Mouse (Mus musculus): ENCODE measurements at regions not wholly inside any gene's neighbourhood (a gene's known extent, or its start where the extent isn't known, plus 50 kb on each side); places are given as distances from the start of the nearest gene placed in this dataset.

DNA sequence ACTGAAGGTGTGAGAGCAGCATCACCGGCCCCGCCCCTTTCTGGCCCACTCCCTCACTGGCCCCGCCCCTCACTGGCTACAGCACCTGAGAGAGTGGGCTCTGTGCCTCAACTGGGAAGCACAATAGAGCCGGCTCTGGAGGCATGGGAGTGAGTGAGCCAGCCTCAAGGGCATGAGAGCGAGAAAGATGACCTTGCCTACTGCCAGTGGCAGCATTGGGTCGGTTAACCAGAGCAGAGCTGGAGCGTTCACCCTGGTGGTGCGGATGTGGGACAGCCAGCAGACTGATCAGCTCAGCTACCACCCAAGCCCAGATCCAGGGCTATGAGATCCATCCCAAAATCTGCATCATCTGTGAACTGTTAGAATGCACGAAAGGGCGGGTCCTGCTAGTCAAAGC, 304.7 kb upstream of the Hs6st1 start:
- H3K4me2 ChIP-seq (replicated peaks; ENCODE audit: low read depth, low read length) = no peak overlapping the region

DNA sequence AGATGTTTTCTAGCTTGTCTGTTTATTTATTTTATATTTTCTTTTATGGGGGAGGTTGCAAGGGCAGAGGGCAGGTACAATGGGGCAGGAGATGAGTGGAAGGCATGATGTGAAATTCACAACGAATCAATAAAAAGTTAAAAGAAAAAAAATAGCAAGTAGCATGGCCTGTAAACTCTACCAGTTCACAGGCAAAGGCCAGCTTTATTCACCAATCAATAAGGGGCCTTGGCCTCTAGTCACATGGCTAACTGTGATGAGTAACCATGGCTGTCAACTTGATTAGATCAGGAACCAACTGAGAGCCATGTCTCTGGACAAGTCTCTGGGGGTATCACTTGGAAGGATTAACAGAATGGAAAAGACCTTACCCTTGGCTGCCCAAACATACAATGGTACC, 304.1 kb upstream of the Hs6st1 start:
- H3K9me3 ChIP-seq (ENCODE audit: low read length) = no peaks in the 10 kb centered on the region
- TF ChIP-seq CTCF (IDR thresholded peaks at IDR 0.05) (no peak), EP300 (IDR thresholded peaks at IDR 0.05) (no peak)
- WGBS = 75% methylated on average over 1 of the region's 1 CpGs
- H3K36me3 ChIP-seq (ENCODE audit: insufficient read depth, low read length) = no peaks in the 10 kb centered on the region
- DNase-seq (ENCODE audit: low spot score) (no peak), ATAC-seq (no peak)
- H3K27ac ChIP-seq (ENCODE audit: low read length) = no peak overlapping the region
- no peaks in the 10 kb centered on the region for H3K27me3 ChIP-seq (replicated peaks; ENCODE audit: insufficient read depth, low read length)
- no peaks in the 10 kb centered on the region for H3K4me1 ChIP-seq (ENCODE audit: insufficient read depth, low read depth, low read length)
- no peak overlapping the region for H3K4me2 ChIP-seq (replicated peaks; ENCODE audit: low read depth, low read length)
- H3K9ac ChIP-seq (replicated peaks; ENCODE audit: low read depth) = no peak overlapping the region
- no peak overlapping the region for H3K4me3 ChIP-seq (ENCODE audit: low read depth, low read length)

More for the DNA sequence above, 304.7 kb upstream of the Hs6st1 start:
- DNase-seq (ENCODE audit: low spot score) (no peak), ATAC-seq (no peak)
- Histone ChIP-seq H3K4me3 (ENCODE audit: low read depth, low read length) (no peak overlapping the region), H3K9me3 (ENCODE audit: low read length) (no peaks in the 10 kb centered on the region), H3K4me1 (ENCODE audit: insufficient read depth, low read depth, low read length) (no peaks in the 10 kb centered on the region), H3K27ac (ENCODE audit: low read length) (no peak overlapping the region), H3K27me3 (replicated peaks; ENCODE audit: insufficient read depth, low read length) (no peaks in the 10 kb centered on the region), H3K9ac (replicated peaks; ENCODE audit: low read depth) (no peak overlapping the region), H3K36me3 (ENCODE audit: insufficient read depth, low read length) (no peaks in the 10 kb centered on the region)
- no peak for TF ChIP-seq CTCF (IDR thresholded peaks at IDR 0.05)
- TF ChIP-seq EP300 (IDR thresholded peaks at IDR 0.05) = no peak
- WGBS = 78% methylated on average over 10 of the region's 10 CpGs

DNA sequence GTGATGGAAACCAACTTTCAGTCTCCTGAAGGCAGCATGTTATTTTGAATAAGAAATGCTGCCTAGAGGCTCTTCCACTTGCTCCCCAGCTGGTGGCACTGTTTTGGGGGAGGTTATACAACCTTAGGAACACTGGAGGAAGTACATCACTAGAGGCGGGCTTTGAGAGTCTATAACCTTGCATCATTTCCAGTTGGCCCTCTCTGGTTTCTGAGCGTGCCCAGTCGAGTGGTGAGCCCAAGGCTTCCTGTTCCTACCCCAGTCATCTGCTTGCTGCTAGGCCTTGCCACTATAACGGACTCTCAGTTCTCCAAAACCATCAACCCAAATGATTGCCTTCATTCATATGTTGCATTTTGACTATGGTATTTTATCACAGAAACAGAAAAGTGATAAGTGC, 302.5 kb upstream of the Hs6st1 start:
- ATAC-seq = no peak

DNA sequence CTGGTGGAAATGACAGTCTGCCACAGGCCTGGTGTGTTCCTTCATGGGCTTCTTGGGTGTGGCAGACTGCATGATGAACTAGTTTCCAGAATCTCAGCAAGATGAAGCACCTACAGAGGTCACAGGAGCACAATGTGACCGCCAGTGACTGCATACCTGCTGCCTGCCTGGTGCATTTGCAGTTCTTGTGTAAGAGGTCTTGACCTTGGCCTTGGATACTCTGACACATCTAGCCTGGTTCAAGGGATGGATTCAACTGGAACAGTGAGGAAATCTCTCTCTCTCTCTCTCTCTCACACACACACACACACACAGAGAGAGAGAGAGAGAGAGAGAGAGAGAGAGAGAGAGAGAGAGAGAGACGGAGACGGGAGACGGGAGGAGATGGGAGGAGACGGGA, 301.9 kb upstream of the Hs6st1 start:
- H3K9ac ChIP-seq (replicated peaks; ENCODE audit: low read depth) = no peak overlapping the region
- no peak overlapping the region for H3K27ac ChIP-seq (ENCODE audit: low read length)
- TF ChIP-seq EP300 (IDR thresholded peaks at IDR 0.05) (no peak), CTCF (IDR thresholded peaks at IDR 0.05) (no peak)
- H3K4me1 ChIP-seq (ENCODE audit: insufficient read depth, low read depth, low read length) = no peaks in the 10 kb centered on the region
- H3K9me3 ChIP-seq (ENCODE audit: low read length) = no peaks in the 10 kb centered on the region
- 79% methylated on average over 4 of the region's 5 CpGs for WGBS
- H3K36me3 ChIP-seq (ENCODE audit: insufficient read depth, low read length) = no peaks in the 10 kb centered on the region
- no peak for ATAC-seq
- H3K27me3 ChIP-seq (replicated peaks; ENCODE audit: insufficient read depth, low read length) = no peaks in the 10 kb centered on the region
- no peak for DNase-seq (ENCODE audit: low spot score)
- no peak overlapping the region for H3K4me3 ChIP-seq (ENCODE audit: low read depth, low read length)
- H3K4me2 ChIP-seq (replicated peaks; ENCODE audit: low read depth, low read length) = no peak overlapping the region

More for the DNA sequence above, 302.5 kb upstream of the Hs6st1 start:
- Histone ChIP-seq H3K4me3 (ENCODE audit: low read depth, low read length) (no peak overlapping the region), H3K9me3 (ENCODE audit: low read length) (no peaks in the 10 kb centered on the region), H3K27me3 (replicated peaks; ENCODE audit: insufficient read depth, low read length) (no peaks in the 10 kb centered on the region), H3K36me3 (ENCODE audit: insufficient read depth, low read length) (no peaks in the 10 kb centered on the region), H3K4me2 (replicated peaks; ENCODE audit: low read depth, low read length) (no peak overlapping the region), H3K4me1 (ENCODE audit: insufficient read depth, low read depth, low read length) (no peaks in the 10 kb centered on the region), H3K27ac (ENCODE audit: low read length) (no peak overlapping the region), H3K9ac (replicated peaks; ENCODE audit: low read depth) (no peak overlapping the region)
- WGBS = 80% methylated on average over 4 of the region's 4 CpGs
- TF ChIP-seq EP300 (IDR thresholded peaks at IDR 0.05) (no peak), CTCF (IDR thresholded peaks at IDR 0.05) (peak; percentile 24)
- peak; percentile 10 for DNase-seq (ENCODE audit: low spot score)

DNA sequence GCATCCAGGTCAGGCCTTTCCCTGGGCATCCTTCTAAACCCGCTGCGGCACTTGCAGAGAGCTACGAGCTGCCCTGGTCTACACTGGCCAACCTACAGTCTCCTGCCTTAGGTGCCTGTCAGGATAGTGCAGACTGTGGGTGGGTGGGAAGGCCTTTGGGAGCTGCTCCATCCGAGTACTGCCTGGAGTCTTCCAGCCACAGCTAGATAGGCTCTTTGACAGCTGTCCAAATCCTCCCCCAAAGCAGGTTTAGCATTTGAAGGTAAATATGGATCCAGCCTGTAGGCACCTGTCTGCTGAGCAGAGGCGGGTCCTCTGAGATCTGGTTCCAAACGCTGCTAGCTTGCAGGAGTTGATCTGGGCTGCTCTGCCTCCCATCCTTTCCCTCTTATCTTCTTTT, 295.6 kb upstream of the Hs6st1 start:
- no peaks in the 10 kb centered on the region for H3K9me3 ChIP-seq (ENCODE audit: low read length)
- TF ChIP-seq CTCF (IDR thresholded peaks at IDR 0.05) (no peak), EP300 (IDR thresholded peaks at IDR 0.05) (no peak)
- H3K4me3 ChIP-seq (ENCODE audit: low read depth, low read length) = no peak overlapping the region
- H3K27me3 ChIP-seq (replicated peaks; ENCODE audit: insufficient read depth, low read length) = no peaks in the 10 kb centered on the region
- H3K4me2 ChIP-seq (replicated peaks; ENCODE audit: low read depth, low read length) = no peak overlapping the region
- no peak overlapping the region for H3K27ac ChIP-seq (ENCODE audit: low read length)
- no peaks in the 10 kb centered on the region for H3K4me1 ChIP-seq (ENCODE audit: insufficient read depth, low read depth, low read length)
- 84% methylated on average over 6 of the region's 6 CpGs for WGBS
- no peaks in the 10 kb centered on the region for H3K36me3 ChIP-seq (ENCODE audit: insufficient read depth, low read length)
- ATAC-seq = no peak
- DNase-seq (ENCODE audit: low spot score) = no peak
- H3K9ac ChIP-seq (replicated peaks; ENCODE audit: low read depth) = no peak overlapping the region

DNA sequence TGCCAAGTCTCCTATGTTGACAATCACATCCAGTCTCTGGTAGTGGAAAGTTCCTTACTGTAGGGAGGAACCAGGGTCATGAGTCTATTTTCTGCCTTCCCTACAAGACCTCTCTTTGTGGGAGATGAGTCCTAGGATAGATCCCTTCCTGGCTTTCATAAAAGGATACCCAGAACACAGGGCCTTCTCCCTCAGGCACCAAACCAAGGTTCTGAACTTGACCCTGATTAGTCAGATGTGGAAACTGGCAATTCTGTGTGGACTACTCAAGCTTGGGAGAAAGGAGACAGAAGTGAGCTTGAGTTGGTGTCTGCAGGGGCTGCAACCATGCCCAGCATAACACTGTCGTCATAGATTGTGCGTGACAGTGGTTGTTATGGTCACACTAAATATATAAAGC, 293.6 kb upstream of the Hs6st1 start:
- Histone ChIP-seq H3K9ac (replicated peaks; ENCODE audit: low read depth) (no peak overlapping the region), H3K9me3 (ENCODE audit: low read length) (no peaks in the 10 kb centered on the region), H3K27ac (ENCODE audit: low read length) (no peak overlapping the region), H3K27me3 (replicated peaks; ENCODE audit: insufficient read depth, low read length) (no peaks in the 10 kb centered on the region), H3K4me3 (ENCODE audit: low read depth, low read length) (no peak overlapping the region), H3K4me1 (ENCODE audit: insufficient read depth, low read depth, low read length) (no peaks in the 10 kb centered on the region), H3K4me2 (replicated peaks; ENCODE audit: low read depth, low read length) (no peak overlapping the region), H3K36me3 (ENCODE audit: insufficient read depth, low read length) (no peaks in the 10 kb centered on the region)
- WGBS = 91% methylated on average over 2 of the region's 2 CpGs
- TF ChIP-seq CTCF (IDR thresholded peaks at IDR 0.05) (no peak), EP300 (IDR thresholded peaks at IDR 0.05) (no peak)
- DNase-seq (ENCODE audit: low spot score) (no peak), ATAC-seq (no peak)

DNA sequence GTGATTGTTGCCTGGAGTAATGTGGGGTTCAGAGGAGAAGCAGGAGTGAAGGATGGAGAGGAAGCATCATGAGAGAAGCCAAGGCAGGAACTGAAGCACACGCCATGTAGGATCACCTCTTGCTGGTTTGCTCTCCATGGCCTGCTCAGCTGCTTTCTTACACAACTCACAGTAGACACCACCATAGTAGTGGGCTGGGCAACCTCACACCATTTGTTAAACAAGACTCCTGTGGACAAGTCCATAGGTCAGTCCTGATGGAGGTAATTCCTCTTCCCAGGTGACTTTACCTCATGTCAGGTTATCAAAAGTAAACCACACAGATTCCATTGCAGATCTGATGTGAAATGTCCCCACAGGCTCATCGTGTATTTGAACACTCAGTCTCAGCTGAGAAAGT, 285.5 kb upstream of the Hs6st1 start:
- Histone ChIP-seq H3K36me3 (ENCODE audit: insufficient read depth, low read length) (no peaks in the 10 kb centered on the region), H3K4me2 (replicated peaks; ENCODE audit: low read depth, low read length) (no peak overlapping the region), H3K4me3 (ENCODE audit: low read depth, low read length) (no peak overlapping the region), H3K9me3 (ENCODE audit: low read length) (no peaks in the 10 kb centered on the region), H3K27me3 (replicated peaks; ENCODE audit: insufficient read depth, low read length) (no peaks in the 10 kb centered on the region), H3K9ac (replicated peaks; ENCODE audit: low read depth) (no peak overlapping the region), H3K27ac (ENCODE audit: low read length) (no peak overlapping the region), H3K4me1 (ENCODE audit: insufficient read depth, low read depth, low read length) (no peaks in the 10 kb centered on the region)
- no peak for TF ChIP-seq CTCF (IDR thresholded peaks at IDR 0.05)
- no peak for TF ChIP-seq EP300 (IDR thresholded peaks at IDR 0.05)
- DNase-seq (ENCODE audit: low spot score) (no peak), ATAC-seq (no peak)
- WGBS = 89% methylated on average over 2 of the region's 2 CpGs
